Mouse (Mus musculus) forebrain, embryonic 11.5 days (tissue): ENCODE results near the gene Gtdc1. TPM values are rescaled to one million over a fixed set of nuclear protein-coding genes. Genes with fewer than 3 reads are reported as not detected.
A peak's percentile ranks its signal among the peaks of the same experiment; 100 is the strongest.

ENCODE experiments used
- ATAC-seq: fragments of 200-750 bp; cut with Nextera tagmentation; replicated peaks from 2 replicates; pipeline ENCODE4 v1.8.0; 2017; ENCODE audit warnings: moderate TSS enrichment; ENCODE audit not compliant: low FRiP score
- DNase-seq: peaks from one replicate; pipeline ENCODE4 v3.0.0-alpha.2; 2017; ENCODE audit warnings: low spot score
- H3K27ac ChIP-seq: fragments of 300-500 bp; sonication (generic); 2 replicates; pipeline ENCODE4 v1.5.1; 2014; ENCODE audit warnings: low read depth, low read length
- H3K27me3 ChIP-seq: fragments of 300-500 bp; sonication (generic); 2 replicates; pipeline ENCODE4 v1.6.1; 2014; ENCODE audit warnings: mild to moderate bottlenecking, low read length, mixed read lengths; ENCODE audit not compliant: control insufficient read depth, insufficient read depth
- H3K36me3 ChIP-seq: fragments of 300-500 bp; sonication (generic); 2 replicates; pipeline ENCODE4 v1.6.1; 2014; ENCODE audit warnings: mild to moderate bottlenecking, low read length, moderate library complexity, mixed read lengths; ENCODE audit not compliant: control insufficient read depth, insufficient read depth
- H3K4me1 ChIP-seq: fragments of 300-500 bp; sonication (generic); replicated peaks from 2 replicates; pipeline ENCODE4 v1.6.1; 2014; ENCODE audit warnings: low read length, mixed read lengths; ENCODE audit not compliant: control insufficient read depth, insufficient read depth
- H3K4me2 ChIP-seq: fragments of 300-500 bp; sonication (generic); 2 replicates; pipeline ENCODE4 v1.6.1; 2014; ENCODE audit warnings: low read depth, mild to moderate bottlenecking, low read length, moderate library complexity, mixed read lengths; ENCODE audit not compliant: severe bottlenecking
- H3K4me3 ChIP-seq: fragments of 300-500 bp; sonication (generic); 2 replicates; pipeline ENCODE4 v1.5.1; 2014; ENCODE audit warnings: low read depth, low read length
- H3K9ac ChIP-seq: fragments of 300-500 bp; sonication (generic); 2 replicates; pipeline ENCODE4 v1.6.1; 2014; ENCODE audit warnings: low read length
- H3K9me3 ChIP-seq: fragments of 300-500 bp; sonication (generic); 2 replicates; pipeline ENCODE4 v1.6.1; 2016; ENCODE audit warnings: low read length, mixed read lengths; ENCODE audit not compliant: control insufficient read depth
- WGBS: fragments of 180-500 bp; shearing (Covaris S2); extraction: QIAGEN DNeasy Blood & Tissue Kit; methylation state at CpG from one replicate; pipeline ENCODE4 v1.1.7; 2014; 5-methylcytosine and 5-hydroxymethylcytosine counted together
- polyA plus RNA-seq: library from polyadenylated mRNA; unstranded; fragments of >200 nt; fragmentation: Nextera tagmentation; extraction: Ambion mirVana; gene quantifications from 2 replicates; pipeline ENCODE4 v1.2.1, GENCODE M21; 2014

Gene Gtdc1
- polyA plus RNA-seq, 1 experiment from 2014 or later: 15.9 TPM

- Histone ChIP-seq H3K4me1 (no peaks in the 10 kb centered on the region), H3K4me2 (no peak overlapping the region), H3K9ac (no peak overlapping the region), H3K27ac (no peak overlapping the region), H3K36me3 (no peaks in the 10 kb centered on the region), H3K4me3 (no peak overlapping the region), H3K27me3 (no peaks in the 10 kb centered on the region), H3K9me3 (no peaks in the 10 kb centered on the region)
- DNase-seq (no peak), ATAC-seq (no peak)
- WGBS: 89% methylated on average over 3 of the region's 3 CpGs
Measured at GRCm38 (mm10) chr2:44930951-44931350, 3.5 kb upstream of the Gtdc1 start.

DNA sequence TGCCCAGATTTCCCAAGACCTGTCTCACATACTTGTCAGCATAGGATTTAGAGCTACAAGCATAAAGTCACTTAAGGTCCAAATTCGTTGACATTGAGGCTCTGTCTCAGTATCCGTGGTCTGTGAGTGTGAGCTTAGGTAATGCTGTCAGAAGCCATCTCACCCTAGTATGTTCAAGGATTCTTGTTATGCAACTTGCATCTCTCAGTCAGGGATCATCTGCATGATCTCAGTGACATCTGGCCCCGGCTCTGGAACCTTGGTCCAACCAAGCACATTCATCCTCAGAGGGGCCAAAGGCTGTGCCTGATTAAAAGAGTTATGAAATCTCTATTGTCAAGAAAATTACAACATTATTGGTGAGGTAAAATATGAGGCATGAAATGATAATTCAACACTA is 1.2 kb upstream of the Gtdc1 start:
- no peak for ATAC-seq
- Histone ChIP-seq H3K4me1 (no peaks in the 10 kb centered on the region), H3K4me2 (no peak overlapping the region), H3K9ac (no peak overlapping the region), H3K4me3 (no peak overlapping the region), H3K27me3 (no peaks in the 10 kb centered on the region), H3K9me3 (no peaks in the 10 kb centered on the region), H3K27ac (no peak overlapping the region), H3K36me3 (no peaks in the 10 kb centered on the region)
- no peak for DNase-seq
- 91% methylated on average over 3 of the region's 3 CpGs for WGBS

- DNase-seq (peak; percentile 97), ATAC-seq (peak; percentile 96)
- H3K27ac ChIP-seq: peak overlapping the region; percentile 79
- H3K27me3 ChIP-seq: no peaks in the 10 kb centered on the region
- peak overlapping the region; percentile 61 for H3K4me2 ChIP-seq
- H3K36me3 ChIP-seq: no peaks in the 10 kb centered on the region
- peak overlapping the region; percentile 55 for H3K4me3 ChIP-seq
- H3K4me1 ChIP-seq: no peaks in the 10 kb centered on the region
- WGBS: under 1% methylated on average over 46 of the region's 95 CpGs
- H3K9ac ChIP-seq: peak overlapping the region; percentile 67
- H3K9me3 ChIP-seq: no peaks in the 10 kb centered on the region
Measured at GRCm38 (mm10) chr2:44926683-44927481, 575 bp downstream of the Gtdc1 start.

DNA sequence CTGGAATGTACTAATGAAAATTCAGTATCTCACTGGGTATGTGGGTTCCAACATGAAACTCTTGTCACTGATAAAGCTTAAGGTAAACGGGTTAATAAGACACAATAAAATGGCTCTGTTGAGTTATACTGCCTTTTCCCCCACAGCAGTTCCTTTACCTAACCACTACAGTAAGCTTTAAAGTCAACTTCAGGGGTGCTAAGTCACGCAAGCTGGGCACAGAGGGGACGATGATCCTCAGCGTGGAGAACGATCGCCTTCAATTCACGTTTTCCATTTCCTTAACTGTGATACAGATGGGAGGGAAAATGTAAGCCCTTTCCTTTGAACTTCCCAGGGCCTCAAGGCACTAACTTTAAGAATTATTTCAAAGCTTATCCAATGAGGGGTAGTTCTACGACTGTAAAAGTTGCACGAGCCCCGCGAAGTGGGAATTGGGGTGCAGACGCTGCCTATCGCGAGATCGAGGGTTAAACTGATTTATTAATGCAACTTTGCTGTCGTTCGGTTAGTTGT is 1.2 kb downstream of the Gtdc1 start:
- H3K9me3 ChIP-seq: no peaks in the 10 kb centered on the region
- no peaks in the 10 kb centered on the region for H3K4me1 ChIP-seq
- H3K36me3 ChIP-seq: no peaks in the 10 kb centered on the region
- DNase-seq: no peak
- H3K27ac ChIP-seq: peak overlapping the region; percentile 79
- WGBS: 1% methylated on average over 17 of the region's 17 CpGs
- peak overlapping the region; percentile 49 for H3K4me2 ChIP-seq
- peak overlapping the region; percentile 64 for H3K9ac ChIP-seq
- H3K27me3 ChIP-seq: no peaks in the 10 kb centered on the region
- no peak for ATAC-seq
- H3K4me3 ChIP-seq: peak overlapping the region; percentile 55

DNA sequence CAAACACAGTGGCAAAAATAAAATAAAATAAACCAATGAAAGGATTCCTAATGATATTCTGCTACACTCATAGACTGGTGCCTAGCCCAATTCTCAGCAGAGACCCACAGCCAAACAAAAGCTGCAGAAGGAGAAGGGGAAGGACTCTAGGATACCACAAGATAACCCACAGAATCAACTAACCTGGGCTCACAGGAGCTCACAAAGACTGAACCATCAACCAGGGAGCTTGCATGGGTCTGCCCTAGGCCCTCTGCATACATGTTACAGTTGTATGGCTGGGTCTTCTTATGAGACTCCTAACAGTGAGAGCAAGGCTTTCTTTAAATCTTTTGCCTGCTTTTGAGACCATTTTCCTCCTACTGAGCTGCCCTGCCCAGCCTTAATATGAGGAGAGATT is 2.8 kb downstream of the Gtdc1 start:
- Histone ChIP-seq H3K36me3 (no peaks in the 10 kb centered on the region), H3K27me3 (no peaks in the 10 kb centered on the region), H3K27ac (no peak overlapping the region), H3K9me3 (no peaks in the 10 kb centered on the region), H3K4me3 (no peak overlapping the region), H3K9ac (no peak overlapping the region), H3K4me2 (no peak overlapping the region), H3K4me1 (no peaks in the 10 kb centered on the region)
- DNase-seq (no peak), ATAC-seq (no peak)

DNA sequence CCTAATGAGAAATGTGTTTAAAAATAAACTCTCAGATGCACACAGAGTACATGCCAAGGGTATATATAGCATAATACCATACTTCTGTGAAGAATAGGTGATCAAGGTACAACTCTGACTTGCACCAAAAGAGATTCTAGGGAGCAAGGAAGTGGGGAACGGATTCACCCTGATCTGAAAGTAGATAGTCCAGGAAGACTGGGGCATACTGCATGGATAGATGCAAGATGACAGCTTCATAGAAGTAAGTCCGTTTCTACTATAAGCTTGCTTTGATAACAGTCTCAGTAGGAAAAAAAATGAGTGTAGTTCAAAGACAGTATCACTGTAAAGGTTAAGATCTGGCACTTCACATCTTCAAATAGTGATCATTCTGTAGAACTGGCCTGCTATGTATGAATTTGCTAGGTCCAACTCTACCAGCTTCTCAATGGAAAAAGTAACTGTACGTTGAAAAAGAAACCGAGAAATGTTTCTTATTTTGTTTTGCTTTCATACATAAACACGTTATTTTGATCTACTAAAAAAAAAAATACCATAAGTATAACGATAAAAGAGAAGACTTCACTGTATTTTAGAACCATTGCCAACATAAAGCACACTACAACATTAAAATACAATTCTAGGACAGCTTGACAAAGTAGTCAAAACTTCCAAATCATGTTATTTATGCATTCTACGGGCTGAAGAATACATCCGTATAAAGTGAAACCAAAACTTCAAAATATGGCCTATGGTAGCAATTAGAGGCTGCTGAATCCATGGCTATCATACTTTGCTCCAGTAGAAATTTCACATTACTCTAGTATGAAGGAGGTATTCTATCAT is 4.2 kb downstream of the Gtdc1 start:
- no peaks in the 10 kb centered on the region for H3K4me1 ChIP-seq
- no peak overlapping the region for H3K4me3 ChIP-seq
- WGBS: 92% methylated on average over 8 of the region's 8 CpGs
- no peaks in the 10 kb centered on the region for H3K9me3 ChIP-seq
- no peaks in the 10 kb centered on the region for H3K27me3 ChIP-seq
- no peak for ATAC-seq
- no peak overlapping the region for H3K27ac ChIP-seq
- no peak overlapping the region for H3K9ac ChIP-seq
- DNase-seq: no peak
- no peaks in the 10 kb centered on the region for H3K36me3 ChIP-seq
- H3K4me2 ChIP-seq: no peak overlapping the region

- 95% methylated on average over 2 of the region's 2 CpGs for WGBS
Measured at GRCm38 (mm10) chr2:44922500-44922899, 5.0 kb downstream of the Gtdc1 start.

DNA sequence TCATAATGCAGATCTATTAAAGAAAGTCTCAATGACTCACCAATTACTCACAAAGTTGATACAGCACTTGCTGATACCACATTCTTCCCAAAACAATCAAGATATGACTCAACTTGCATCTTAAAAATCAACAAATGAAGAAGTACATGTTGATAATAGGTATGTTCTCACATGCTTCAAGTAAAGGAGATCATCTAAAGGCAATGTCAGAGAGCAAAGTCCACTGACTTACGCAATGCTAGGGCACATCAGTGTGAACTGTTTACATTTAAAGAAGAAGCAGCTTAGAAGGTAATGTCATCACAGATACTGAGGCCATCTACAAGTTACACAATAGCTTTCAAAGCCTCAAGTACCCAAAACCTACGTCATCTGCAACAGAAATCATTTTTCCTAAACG is 7.0 kb downstream of the Gtdc1 start:
- no peak for ATAC-seq
- H3K9ac ChIP-seq: no peak overlapping the region
- 79% methylated on average over 3 of the region's 3 CpGs for WGBS
- no peaks in the 10 kb centered on the region for H3K27me3 ChIP-seq
- no peaks in the 10 kb centered on the region for H3K9me3 ChIP-seq
- no peaks in the 10 kb centered on the region for H3K4me1 ChIP-seq
- H3K4me3 ChIP-seq: no peak overlapping the region
- H3K36me3 ChIP-seq: no peaks in the 10 kb centered on the region
- H3K4me2 ChIP-seq: no peak overlapping the region
- DNase-seq: no peak
- H3K27ac ChIP-seq: no peak overlapping the region

More at GRCm38 (mm10) chr2:44922500-44922899, 5.0 kb downstream of the Gtdc1 start:
- Histone ChIP-seq H3K4me1 (no peaks in the 10 kb centered on the region), H3K9ac (no peak overlapping the region), H3K27me3 (no peaks in the 10 kb centered on the region), H3K27ac (no peak overlapping the region), H3K36me3 (no peaks in the 10 kb centered on the region), H3K9me3 (no peaks in the 10 kb centered on the region), H3K4me3 (no peak overlapping the region), H3K4me2 (no peak overlapping the region)
- ATAC-seq: no peak
- DNase-seq: no peak
